Mouse (Mus musculus): ENCODE results near the gene Rnf212b. TPM values are rescaled to one million over a fixed set of nuclear protein-coding genes. Genes with fewer than 3 reads are reported as not detected.

Rnf212b gene
- total RNA-seq, 1 experiment = 1.9 TPM

DNA sequence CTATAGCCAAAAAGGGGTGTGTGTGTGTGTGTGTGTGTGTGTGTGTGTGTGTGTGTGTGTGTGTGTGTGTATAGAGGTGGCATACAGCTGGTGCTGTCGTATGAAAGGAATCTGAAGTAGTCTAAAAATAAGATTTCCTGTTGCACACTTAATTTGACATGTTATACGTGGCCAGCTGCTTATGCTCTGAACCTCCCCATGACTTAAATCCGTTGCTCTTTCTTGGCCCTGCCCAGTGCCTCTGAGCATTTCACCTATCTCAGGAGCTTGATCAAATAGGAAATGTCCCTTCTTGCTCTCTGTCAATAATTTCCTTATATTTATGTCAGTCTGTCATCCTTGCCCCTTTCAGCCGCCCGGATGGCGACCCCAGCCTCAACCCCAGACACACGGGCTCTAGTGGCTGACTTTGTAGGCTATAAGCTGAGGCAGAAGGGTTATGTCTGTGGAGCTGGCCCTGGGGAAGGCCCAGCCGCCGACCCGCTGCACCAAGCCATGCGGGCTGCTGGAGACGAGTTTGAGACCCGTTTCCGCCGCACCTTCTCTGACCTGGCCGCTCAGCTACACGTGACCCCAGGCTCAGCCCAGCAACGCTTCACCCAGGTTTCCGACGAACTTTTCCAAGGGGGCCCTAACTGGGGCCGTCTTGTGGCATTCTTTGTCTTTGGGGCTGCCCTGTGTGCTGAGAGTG lies 70.2 kb downstream of the Rnf212b start:
- Histone ChIP-seq H3K27ac (ENCODE audit: insufficient read depth, low read depth, low read length, poor library complexity, severe bottlenecking) (no peak overlapping the region), H3K36me3 (ENCODE audit: control insufficient read depth, insufficient read depth, low read length, poor library complexity, severe bottlenecking) (no peaks in the 10 kb centered on the region), H3K9ac (ENCODE audit: insufficient read depth, low read depth, low read length, poor library complexity, severe bottlenecking) (peak overlapping the region; percentile 84), H3K4me1 (ENCODE audit: control insufficient read depth in 2 of 2, insufficient read depth in 2 of 2, low read length in 2 of 2, poor library complexity in 1 of 2) (peaks cover 4 to 12% of the 10 kb centered on the region in 2 experiments; a peak in 1 of 4 replicates), H3K9me3 (ENCODE audit: control insufficient read depth, insufficient read depth, low read depth, low read length) (no peaks in the 10 kb centered on the region), H3K4me3 (ENCODE audit: insufficient read depth in 1 of 2, low read depth in 1 of 2, low read length in 2 of 2, poor library complexity in 1 of 2, severe bottlenecking in 1 of 2) (peak overlapping the region; percentile 78 to 83)
- TF ChIP-seq CHD2 (IDR thresholded peaks at IDR 0.05; ENCODE audit: low read depth, low read length) (no peak), ZNF384 (IDR thresholded peaks at IDR 0.05; ENCODE audit: low read depth, low read length) (no peak), HCFC1 (IDR thresholded peaks at IDR 0.05; ENCODE audit: borderline replicate concordance, insufficient read depth, low read length) (no peak), MAFK (IDR thresholded peaks at IDR 0.05; ENCODE audit: insufficient read depth, low read depth, low read length) (no peak), ZC3H11A (IDR thresholded peaks at IDR 0.05; ENCODE audit: borderline replicate concordance, low read depth, low read length) (no peak)
- in situ Hi-C loops (cut with MboI; ENCODE audit: low sequenced_read_pairs in 2 of 2, unreplicated experiment in 2 of 2) = no loop called here
- no peak for DNase-seq (ENCODE audit: low read depth, low spot score)

DNA sequence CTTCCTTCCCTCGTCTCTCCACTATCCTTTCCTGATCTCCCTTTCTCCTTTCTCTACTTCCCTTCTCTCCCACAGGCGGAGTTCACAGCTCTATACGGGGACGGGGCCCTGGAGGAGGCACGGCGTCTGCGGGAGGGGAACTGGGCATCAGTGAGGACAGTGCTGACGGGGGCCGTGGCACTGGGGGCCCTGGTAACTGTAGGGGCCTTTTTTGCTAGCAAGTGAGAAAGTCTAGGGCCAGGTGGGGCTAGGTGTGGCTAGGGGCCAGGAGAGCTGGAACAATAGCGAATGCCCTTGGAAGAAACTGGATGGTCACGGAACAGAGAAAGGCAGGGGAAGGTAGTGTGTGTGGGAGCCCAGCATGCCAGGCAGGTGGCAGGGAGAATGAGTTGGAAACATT lies 71.4 kb downstream of the Rnf212b start:
- Histone ChIP-seq H3K27ac (ENCODE audit: insufficient read depth, low read depth, low read length, poor library complexity, severe bottlenecking) (no peak overlapping the region), H3K9ac (ENCODE audit: insufficient read depth, low read depth, low read length, poor library complexity, severe bottlenecking) (no peak overlapping the region), H3K4me3 (ENCODE audit: insufficient read depth in 1 of 2, low read depth in 1 of 2, low read length in 2 of 2, poor library complexity in 1 of 2, severe bottlenecking in 1 of 2) (no peak overlapping the region)

DNA sequence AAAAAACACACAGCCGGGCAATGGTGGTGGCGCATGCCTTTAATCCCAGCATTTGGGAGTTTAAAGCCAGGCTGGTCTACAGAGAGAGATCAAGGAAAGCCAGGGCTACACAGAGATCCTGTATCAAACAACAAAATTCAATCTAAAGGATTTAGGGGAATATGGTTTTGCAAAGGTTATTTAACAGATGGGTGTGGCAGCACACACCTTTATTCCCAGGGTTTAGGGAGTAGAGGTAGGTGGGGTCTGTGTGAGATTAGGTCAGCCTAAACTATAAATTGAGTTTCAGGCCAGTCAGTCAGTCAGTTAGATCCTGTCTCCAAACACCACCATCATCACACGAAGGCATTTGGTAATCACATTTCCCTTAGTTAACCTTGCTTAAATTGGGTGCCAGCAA lies 78.3 kb downstream of the Rnf212b start, which contains the start of gene Pabpn1:
TSS of gene Pabpn1 (plus strand) at position 301 of the 400 bp plus-strand sequence.
- H3K9ac ChIP-seq (ENCODE audit: insufficient read depth, low read depth, low read length, poor library complexity, severe bottlenecking) = peak within 1 kb of the TSS; percentile 25; the same call in 1 of the 2 replicates
- H3K4me1 ChIP-seq (ENCODE audit: control insufficient read depth in 2 of 2, insufficient read depth in 2 of 2, low read length in 2 of 2, poor library complexity in 1 of 2) = peaks cover 5% of the 10 kb centered on the region in 2 experiments
- H3K4me3 ChIP-seq (ENCODE audit: insufficient read depth in 1 of 2, low read depth in 1 of 2, low read length in 2 of 2, poor library complexity in 1 of 2, severe bottlenecking in 1 of 2) = peak within 1 kb of the TSS; percentile 28 to 67
- H3K27ac ChIP-seq (ENCODE audit: insufficient read depth, low read depth, low read length, poor library complexity, severe bottlenecking) = peak within 1 kb of the TSS; percentile 31; the same call in 1 of the 2 replicates
- TF ChIP-seq HCFC1 (IDR thresholded peaks at IDR 0.05; ENCODE audit: borderline replicate concordance, insufficient read depth, low read length) = no peak
- TF ChIP-seq MAFK (IDR thresholded peaks at IDR 0.05; ENCODE audit: insufficient read depth, low read depth, low read length) = no peak
- TF ChIP-seq ZNF384 (IDR thresholded peaks at IDR 0.05; ENCODE audit: low read depth, low read length) = no peak
- TF ChIP-seq CHD2 (IDR thresholded peaks at IDR 0.05; ENCODE audit: low read depth, low read length) = no peak
- no peak for TF ChIP-seq ZC3H11A (IDR thresholded peaks at IDR 0.05; ENCODE audit: borderline replicate concordance, low read depth, low read length)
- peaks cover 12% of the 10 kb centered on the region for H3K36me3 ChIP-seq (ENCODE audit: control insufficient read depth, insufficient read depth, low read length, poor library complexity, severe bottlenecking)
- DNase-seq (ENCODE audit: low read depth, low spot score) = no peak
- H3K9me3 ChIP-seq (ENCODE audit: control insufficient read depth, insufficient read depth, low read depth, low read length) = no peaks in the 10 kb centered on the region
- in situ Hi-C loops (cut with MboI; ENCODE audit: low sequenced_read_pairs in 2 of 2, unreplicated experiment in 2 of 2) = loop anchor here in 1 of 2 experiments (10.0 kb wide), 1 partner anchor 193 kb away; no protein-coding TSS in a partner anchor

More for the DNA sequence above, 71.4 kb downstream of the Rnf212b start:
- peaks cover 4 to 12% of the 10 kb centered on the region in 2 experiments; a peak in 1 of 4 replicates for H3K4me1 ChIP-seq (ENCODE audit: control insufficient read depth in 2 of 2, insufficient read depth in 2 of 2, low read length in 2 of 2, poor library complexity in 1 of 2)
- in situ Hi-C loops (cut with MboI; ENCODE audit: low sequenced_read_pairs in 2 of 2, unreplicated experiment in 2 of 2) = no loop called here
- DNase-seq (ENCODE audit: low read depth, low spot score) = no peak
- H3K36me3 ChIP-seq (ENCODE audit: control insufficient read depth, insufficient read depth, low read length, poor library complexity, severe bottlenecking) = no peaks in the 10 kb centered on the region
- no peaks in the 10 kb centered on the region for H3K9me3 ChIP-seq (ENCODE audit: control insufficient read depth, insufficient read depth, low read depth, low read length)
- no peak for TF ChIP-seq ZNF384 (IDR thresholded peaks at IDR 0.05; ENCODE audit: low read depth, low read length)
- TF ChIP-seq HCFC1 (IDR thresholded peaks at IDR 0.05; ENCODE audit: borderline replicate concordance, insufficient read depth, low read length) = no peak
- no peak for TF ChIP-seq ZC3H11A (IDR thresholded peaks at IDR 0.05; ENCODE audit: borderline replicate concordance, low read depth, low read length)
- TF ChIP-seq CHD2 (IDR thresholded peaks at IDR 0.05; ENCODE audit: low read depth, low read length) = no peak
- no peak for TF ChIP-seq MAFK (IDR thresholded peaks at IDR 0.05; ENCODE audit: insufficient read depth, low read depth, low read length)

DNA sequence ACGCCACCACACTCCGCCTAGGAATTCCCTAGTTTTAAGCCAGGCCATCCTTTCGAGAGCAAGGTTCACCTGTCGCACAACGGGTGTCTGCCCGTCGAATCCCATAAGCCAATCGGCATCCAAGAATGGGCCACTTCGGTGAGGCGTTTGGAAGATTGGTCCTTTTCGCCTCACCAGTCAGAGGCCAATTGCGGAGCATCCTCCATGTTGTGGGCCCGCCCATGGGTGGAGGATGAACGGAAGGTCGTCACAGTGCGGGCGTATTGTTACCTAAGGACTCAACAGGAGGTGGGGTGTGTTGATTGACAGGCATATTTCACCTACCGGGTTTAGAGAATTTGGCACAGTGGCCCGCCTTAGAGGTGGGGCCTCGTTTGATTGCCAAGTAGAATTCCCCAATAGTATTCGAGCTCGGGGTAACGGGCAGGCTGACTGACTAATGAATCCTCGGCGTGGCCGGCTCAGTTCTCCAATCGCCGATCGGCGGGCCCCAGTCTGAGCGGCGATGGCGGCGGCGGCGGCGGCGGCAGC lies 79.8 kb downstream of the Rnf212b start:
- TF ChIP-seq CHD2 (IDR thresholded peaks at IDR 0.05; ENCODE audit: low read depth, low read length) = peak; percentile 95
- TF ChIP-seq ZNF384 (IDR thresholded peaks at IDR 0.05; ENCODE audit: low read depth, low read length) = no peak
- no peak for TF ChIP-seq ZC3H11A (IDR thresholded peaks at IDR 0.05; ENCODE audit: borderline replicate concordance, low read depth, low read length)
- TF ChIP-seq MAFK (IDR thresholded peaks at IDR 0.05; ENCODE audit: insufficient read depth, low read depth, low read length) = no peak
- 0 out of 2 replicates have a peak, but pooled peaks have one; percentile 4 for TF ChIP-seq HCFC1 (IDR thresholded peaks at IDR 0.05; ENCODE audit: borderline replicate concordance, insufficient read depth, low read length)

More for the DNA sequence above, 79.8 kb downstream of the Rnf212b start:
- Histone ChIP-seq H3K9me3 (ENCODE audit: control insufficient read depth, insufficient read depth, low read depth, low read length) (no peaks in the 10 kb centered on the region), H3K4me3 (ENCODE audit: insufficient read depth in 1 of 2, low read depth in 1 of 2, low read length in 2 of 2, poor library complexity in 1 of 2, severe bottlenecking in 1 of 2) (peak overlapping the region; percentile 79 to 100), H3K36me3 (ENCODE audit: control insufficient read depth, insufficient read depth, low read length, poor library complexity, severe bottlenecking) (peaks cover 18% of the 10 kb centered on the region), H3K27ac (ENCODE audit: insufficient read depth, low read depth, low read length, poor library complexity, severe bottlenecking) (peak overlapping the region; percentile 95; the same call in 1 of the 2 replicates), H3K9ac (ENCODE audit: insufficient read depth, low read depth, low read length, poor library complexity, severe bottlenecking) (peak overlapping the region; percentile 100; the same call in 1 of the 2 replicates), H3K4me1 (ENCODE audit: control insufficient read depth in 2 of 2, insufficient read depth in 2 of 2, low read length in 2 of 2, poor library complexity in 1 of 2) (peaks cover 5 to 7% of the 10 kb centered on the region in 2 experiments)
- peak; percentile 99 for DNase-seq (ENCODE audit: low read depth, low spot score)
- in situ Hi-C loops (cut with MboI; ENCODE audit: low sequenced_read_pairs in 2 of 2, unreplicated experiment in 2 of 2) = loop anchor here in 1 of 2 experiments (10.0 kb wide), 1 partner anchor 191 kb away; no protein-coding TSS in a partner anchor

Data from ES-E14 (cell line).